Mouse (Mus musculus): Measurements from ENCODE around the gene Crebrf.

Gene Crebrf

GRCm38 (mm10) chr17:26779471-26779870 lies 64.0 kb downstream of the Crebrf start:
- DNase-seq, result no peak

- DNase-seq, result peak; percentile 90 to 91
Measured at GRCm38 (mm10) chr17:26780750-26781571, 65.5 kb downstream of the Crebrf start, which contains the start of gene Bnip1. Bnip1 (plus strand) TSS chr17:26781066.

DNA sequence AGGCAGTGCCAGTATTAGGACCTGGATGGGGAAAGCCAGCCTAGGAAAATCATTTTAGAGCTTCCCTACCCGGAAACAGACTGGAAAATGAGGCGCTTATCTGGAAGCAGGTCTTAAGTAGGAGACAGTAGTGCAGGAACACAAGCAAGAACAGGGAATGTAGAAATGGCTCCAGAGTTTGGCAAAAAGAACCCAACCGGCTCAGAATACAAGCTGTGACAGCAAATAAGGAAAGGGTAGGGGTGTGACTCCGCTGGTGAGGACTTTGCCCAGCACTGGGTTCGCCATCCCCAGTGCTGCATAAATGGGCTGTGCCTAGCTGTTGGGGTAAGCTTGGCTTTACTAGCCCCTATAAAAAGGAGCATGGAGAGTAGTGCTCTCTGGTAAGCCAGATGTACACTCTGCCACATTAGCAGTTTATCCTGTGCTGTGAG lies 66.2 kb downstream of the Crebrf start:
- DNase-seq, result no peak

- no peak for DNase-seq
Measured at GRCm38 (mm10) chr17:26784525-26784924, 69.1 kb downstream of the Crebrf start.

- DNase-seq, result no peak
Measured at GRCm38 (mm10) chr17:26786586-26786985, 71.1 kb downstream of the Crebrf start.

DNA sequence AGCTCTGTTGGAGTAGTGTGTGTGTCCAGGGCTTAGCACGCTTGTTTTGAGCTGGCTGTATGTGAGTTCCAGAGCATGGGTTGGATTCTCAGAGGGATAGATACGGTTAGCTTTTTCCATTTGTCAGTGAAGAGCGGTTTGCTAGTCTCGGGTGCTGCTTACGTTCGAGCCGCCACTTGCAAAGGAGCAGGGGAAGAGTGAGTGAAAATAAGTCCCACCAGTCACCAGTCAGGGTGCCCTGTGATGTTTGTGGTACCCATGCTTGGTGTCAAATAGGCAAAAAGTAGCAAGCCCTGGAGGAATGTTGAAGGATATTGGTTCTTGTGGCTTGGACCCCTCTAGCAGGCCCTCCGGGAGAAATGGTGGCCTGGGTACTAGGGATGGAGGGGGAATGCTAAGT lies 73.5 kb downstream of the Crebrf start:
- no peak for DNase-seq

DNA sequence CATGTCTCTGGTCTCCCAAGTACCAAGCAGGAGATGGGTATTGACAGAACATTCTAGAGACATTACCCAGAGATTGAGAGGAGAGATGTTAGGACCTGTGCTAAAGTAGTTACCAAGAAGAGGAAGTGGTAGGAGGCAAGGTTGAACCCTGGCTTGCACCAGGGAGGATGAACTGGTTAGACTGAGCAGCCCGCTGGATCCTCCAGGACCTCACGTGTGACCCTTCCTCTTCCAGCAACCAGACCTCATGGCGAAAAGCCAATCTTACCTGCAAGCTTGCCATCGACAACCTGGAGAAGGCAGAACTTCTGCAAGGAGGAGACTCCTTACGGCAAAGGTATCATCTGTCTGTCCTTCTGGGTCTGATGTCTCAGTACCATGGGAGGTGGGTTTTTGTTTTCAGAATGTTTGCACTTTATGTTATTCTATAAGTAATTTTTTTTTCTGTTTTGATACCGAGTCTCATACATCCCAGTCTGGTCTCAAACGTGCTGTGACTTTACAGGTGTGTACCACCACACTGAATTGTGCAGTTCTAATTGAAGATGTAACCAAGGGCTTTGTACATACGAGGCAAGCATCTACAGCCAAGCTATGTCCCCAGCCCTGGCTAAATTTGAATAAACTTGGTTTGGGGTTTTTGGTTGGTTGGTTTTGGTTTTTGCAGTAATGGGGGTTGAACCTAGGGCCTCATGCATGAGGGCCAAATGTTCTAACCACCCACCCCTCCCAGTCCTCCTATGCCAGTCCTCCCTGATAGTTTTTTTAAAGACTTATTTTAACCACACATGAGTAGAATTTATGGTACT lies 74.2 kb downstream of the Crebrf start:
- no peak for DNase-seq

DNA sequence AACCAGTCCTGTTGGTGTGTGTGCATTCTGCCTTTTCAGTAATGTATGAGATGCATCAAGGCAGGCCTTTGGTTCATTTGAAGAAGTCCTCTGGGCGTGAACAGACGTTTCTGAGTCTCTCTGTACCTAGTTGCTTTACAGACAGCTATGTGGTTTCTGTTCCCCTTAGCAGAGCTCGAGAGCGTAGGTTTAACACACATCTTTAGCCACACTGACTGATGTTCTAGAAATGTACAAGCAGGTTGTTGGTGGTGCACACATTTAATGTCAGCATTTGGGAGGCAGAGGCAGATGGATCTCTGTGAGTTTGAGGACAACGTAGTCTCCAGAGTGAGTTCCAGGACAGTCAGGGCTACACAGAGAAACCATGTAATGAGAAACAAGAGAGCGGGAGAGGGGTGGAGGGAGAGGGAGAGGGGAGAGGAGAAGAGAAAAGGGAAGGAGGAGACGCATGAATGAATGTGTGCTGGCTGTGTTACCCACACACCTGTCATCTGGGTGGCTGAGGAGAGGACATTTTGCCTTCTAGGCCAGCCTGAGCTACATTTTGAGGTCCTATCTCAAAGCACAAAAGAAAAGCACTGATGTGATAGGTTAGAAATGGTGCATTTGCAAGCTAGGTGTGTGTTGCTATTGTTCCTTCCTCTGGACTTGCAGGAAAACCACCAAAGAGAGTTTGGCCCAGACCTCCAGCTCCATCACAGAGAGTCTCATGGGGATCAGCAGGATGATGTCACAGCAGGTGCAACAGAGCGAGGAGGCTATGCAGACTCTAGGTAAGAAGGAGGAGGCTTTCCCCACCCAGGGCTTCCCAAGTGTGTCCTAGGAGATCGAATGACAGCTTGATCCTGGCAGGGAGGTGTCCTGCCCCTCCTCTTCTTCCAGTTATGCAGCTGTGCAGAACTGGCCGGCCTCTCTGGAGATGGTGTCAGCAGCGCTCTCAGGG lies 75.1 kb downstream of the Crebrf start:
- no peak for DNase-seq

DNA sequence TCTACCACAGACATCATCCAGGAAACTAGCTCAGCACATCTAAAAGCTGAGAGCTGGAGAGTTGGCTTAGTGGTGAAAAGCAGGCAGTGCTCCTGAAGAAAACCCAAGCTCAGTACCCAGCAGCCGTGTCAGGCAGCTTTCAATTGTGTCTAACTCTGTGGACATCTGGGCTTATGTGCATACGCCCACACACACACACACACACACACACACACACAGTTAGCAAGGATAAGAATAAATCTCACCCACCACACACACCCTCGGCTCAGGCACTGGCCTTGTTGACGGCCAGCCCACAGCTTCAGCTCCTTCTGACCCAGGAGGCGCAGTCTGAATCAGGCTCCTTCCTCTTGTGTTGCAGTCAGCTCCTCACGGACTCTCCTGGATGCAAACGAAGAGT lies 76.1 kb downstream of the Crebrf start:
- DNase-seq, result no peak

- DNase-seq, result no peak
Measured at GRCm38 (mm10) chr17:26792096-26792495, 76.6 kb downstream of the Crebrf start.

DNA sequence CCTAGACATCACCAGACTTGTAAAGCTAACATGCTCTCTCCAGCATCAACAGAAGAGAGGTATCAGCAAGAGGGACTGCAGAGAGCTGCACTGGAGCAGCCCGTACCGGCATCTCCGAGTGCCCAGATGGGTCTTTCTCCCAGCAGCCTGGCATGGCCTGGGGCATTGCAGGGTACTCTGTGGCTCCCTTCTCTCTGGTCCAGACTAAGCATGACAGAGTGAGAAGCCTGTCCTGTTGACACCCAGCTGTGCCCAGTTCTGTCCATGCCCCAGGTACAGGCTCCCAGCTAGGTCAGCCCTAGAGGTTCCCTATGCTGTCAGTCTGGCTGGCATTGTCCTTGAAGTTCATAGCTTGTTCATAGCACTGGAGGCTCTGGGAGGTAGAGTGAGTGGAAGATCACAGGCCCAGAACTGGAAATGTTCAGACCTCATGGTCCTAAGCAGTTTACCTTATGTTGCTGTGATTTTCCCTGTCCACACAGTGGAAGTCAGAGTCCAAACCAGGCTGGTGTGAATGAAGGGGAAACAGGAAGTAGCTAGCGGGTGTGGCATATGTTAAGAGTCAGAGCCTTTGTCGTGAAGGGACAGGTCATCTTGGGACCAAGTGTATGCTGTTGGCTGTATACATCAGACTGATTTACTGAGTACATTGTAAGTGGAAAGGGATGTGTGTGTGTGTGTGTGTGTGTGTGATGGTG lies 77.8 kb downstream of the Crebrf start:
- DNase-seq, result no peak

GRCm38 (mm10) chr17:26794744-26795143 lies 79.3 kb downstream of the Crebrf start:
- DNase-seq, result peak; percentile 36 to 56

- no peak for DNase-seq
Measured at GRCm38 (mm10) chr17:26795386-26795785, 79.9 kb downstream of the Crebrf start.

DNA sequence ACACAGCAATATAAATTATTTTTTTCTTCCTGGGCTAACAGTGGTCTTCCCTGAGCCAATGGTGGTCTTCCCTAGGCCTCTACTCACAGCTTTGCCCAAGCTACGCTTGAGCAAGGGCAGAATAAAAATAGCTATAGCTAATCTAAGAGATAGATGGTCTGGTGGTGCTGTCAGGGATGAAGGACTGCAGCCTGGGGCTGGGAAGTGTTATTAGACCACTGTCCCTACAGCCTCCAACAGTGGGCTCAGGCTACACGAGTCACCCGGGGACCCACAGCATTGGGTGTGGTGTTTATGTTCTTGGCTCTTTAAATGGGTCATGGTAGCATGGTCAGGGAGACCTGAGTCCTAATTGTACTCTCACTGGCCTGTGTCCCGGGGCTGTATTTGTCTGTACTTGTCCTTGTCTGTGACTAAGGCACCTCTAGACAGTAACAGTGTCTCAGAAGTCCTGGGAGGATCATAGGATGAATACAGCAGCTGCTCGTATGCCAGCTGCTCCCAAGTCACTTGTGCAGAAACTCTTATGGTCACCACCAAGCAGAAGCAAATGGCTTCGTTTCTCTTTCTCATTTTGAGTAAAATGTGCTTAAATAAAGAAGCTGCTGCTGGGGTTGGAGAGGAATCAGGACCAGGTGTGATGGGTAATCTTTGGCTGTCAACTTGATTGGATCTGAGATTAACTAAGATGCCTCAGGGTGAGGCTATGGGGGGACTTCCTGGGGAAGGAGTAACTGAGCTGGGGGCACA lies 82.1 kb downstream of the Crebrf start:
- no peak for DNase-seq

DNA sequence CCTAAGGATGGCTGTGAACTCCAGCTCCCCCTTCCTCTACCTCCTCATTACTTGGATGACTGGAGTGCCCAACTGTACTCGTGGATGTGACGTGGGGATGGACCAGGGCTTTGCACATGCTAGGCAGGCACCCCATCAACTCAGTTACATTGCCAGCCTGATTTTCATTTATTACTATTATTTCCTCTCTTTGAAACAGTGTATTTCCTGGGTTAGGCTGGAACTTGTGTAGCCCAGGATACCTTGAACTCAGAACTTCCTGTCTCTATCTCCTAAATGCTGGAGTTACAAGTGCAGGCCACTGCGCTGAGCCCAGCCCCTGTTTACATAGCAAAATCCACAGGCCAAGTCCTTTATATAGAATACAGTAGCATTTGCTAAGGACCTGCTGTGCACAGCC lies 87.4 kb downstream of the Crebrf start:
- no peak for DNase-seq

DNA sequence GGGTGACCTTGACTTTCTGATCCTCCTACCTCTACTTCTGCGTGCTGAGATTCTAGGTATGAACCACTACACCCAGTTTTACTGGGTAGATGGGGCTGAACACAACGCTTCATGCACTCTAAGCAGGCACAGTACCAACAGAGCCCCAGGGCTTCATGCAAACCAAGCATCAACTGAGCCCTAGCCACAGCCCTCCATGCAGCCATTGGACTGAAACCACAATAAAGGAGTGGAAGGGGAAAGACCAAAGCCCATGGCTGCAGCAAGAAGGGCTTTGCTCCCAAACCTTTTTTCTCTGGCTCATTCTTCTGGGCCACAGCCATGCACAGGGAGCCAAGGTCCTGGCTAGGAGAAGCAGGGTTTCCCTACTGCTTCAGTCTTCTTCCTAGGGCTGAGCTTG lies 97.2 kb downstream of the Crebrf start:
- no peak for DNase-seq

- no peak for DNase-seq
Measured at GRCm38 (mm10) chr17:26813497-26813896, 98.0 kb downstream of the Crebrf start.

DNA sequence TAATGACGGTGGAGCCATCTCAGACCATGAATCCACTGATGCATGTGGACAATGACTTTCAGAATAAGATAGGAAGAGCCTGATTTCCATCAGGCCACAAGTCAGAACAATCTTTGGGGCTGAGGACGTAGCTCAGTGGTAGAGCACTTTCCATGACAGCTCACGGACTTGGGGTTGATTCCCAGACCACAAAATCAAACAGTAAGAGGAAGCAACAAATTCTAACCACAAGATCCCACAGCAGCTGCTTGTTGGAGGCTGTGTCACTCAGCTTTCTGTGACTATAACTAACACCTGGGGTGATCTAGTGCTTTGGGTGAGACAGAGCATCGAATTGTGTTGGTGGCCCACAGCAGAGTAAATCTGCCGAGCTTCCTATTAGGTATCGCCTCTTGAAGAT lies 101.4 kb downstream of the Crebrf start:
- DNase-seq, result no peak

GRCm38 (mm10) chr17:26817776-26818175 lies 102.3 kb downstream of the Crebrf start:
- DNase-seq, result no peak

DNA sequence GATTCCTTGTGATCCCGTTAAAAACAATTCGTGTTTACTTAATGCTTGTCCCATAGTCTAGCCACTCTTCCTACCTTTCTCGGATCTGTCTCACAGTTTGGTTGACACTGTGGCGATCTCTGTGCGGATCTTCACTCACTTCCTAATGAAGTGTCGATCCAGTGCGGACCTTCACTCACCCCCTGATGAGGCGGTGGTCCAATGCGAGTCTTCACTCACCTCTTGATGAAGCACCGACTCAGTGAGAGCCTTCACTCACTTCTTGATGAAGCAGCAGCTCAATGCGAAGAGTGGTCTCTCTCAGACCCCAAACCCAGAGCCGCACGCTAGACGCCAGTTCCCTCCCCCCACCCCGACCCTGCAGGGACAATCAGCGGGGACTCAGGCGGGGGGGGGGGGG lies 110.7 kb downstream of the Crebrf start:
- DNase-seq, result no peak
